In the genomic region with DNA sequence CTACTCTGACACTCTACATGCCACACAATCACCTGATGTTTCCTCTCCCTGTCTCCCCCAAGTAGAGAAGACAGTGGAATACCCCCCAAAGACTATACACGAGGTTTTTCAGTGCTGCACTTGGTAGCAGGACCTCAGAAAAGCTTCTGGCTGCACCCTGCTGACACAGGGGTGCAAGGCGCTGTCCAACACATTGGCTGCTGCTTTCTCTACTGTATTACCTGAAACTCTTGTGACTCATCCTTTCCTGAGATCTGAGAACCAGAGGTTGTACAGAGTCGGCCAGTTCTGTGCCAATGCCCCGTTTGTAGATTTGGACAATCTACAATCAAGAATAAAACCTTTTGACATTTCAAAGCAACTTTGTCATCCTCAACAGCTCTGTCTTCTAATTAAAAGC, we compare ENCODE assay signal across 25 mouse cellular contexts. TPM values are rescaled to one million over a fixed set of nuclear protein-coding genes. Genes with fewer than 3 reads are reported as not detected.
"Had no signal": no experiment of that assay in that cellular context is flagged by ENCODE, and none has a peak within 500 bp of the region (broad histone marks: within the 10 kb centered on the region; RNA-seq: fewer than 3 reads in every experiment).

No protein-coding gene starts in this region.

- H3K36me3 ChIP-seq: midbrain, embryonic 10.5 days; midbrain, embryonic 12.5 days; neural tube, embryonic 12.5 days had no signal

- H3K27ac ChIP-seq: midbrain, embryonic 10.5 days; midbrain, embryonic 12.5 days; neural tube, embryonic 12.5 days had no signal

- H3K4me3 ChIP-seq: midbrain, embryonic 10.5 days; midbrain, embryonic 12.5 days; neural tube, embryonic 12.5 days had no signal

- H3K9me3 ChIP-seq: midbrain, embryonic 10.5 days; midbrain, embryonic 12.5 days; neural tube, embryonic 12.5 days had no signal

- H3K4me1 ChIP-seq: midbrain, embryonic 10.5 days; midbrain, embryonic 12.5 days; neural tube, embryonic 12.5 days had no signal

- ATAC-seq: midbrain, embryonic 16.5 days had no signal

- DNase-seq: lung, adult 18-20 months; lung, embryonic 14.5 days; lung, postnatal 10 days; lung, postnatal 4 days; midbrain, embryonic 14.5 days; retina, postnatal 1 day; right cerebral cortex, adult 18-20 months; right cerebral cortex, postnatal 25 days; right cerebral cortex, postnatal 4 days; spleen, adult 18-20 months; thymus, adult 18-20 months; thymus, postnatal 25 days; thymus, postnatal 4 days had no signal

- H3K27me3 ChIP-seq: midbrain, embryonic 12.5 days; neural tube, embryonic 12.5 days had no signal

- H3K9ac ChIP-seq: lung, embryonic 14.5 days; midbrain, embryonic 12.5 days; neural tube, embryonic 12.5 days had no signal

- H3K4me2 ChIP-seq: lung, embryonic 14.5 days; midbrain, embryonic 12.5 days; neural tube, embryonic 12.5 days had no signal

RNA-seq across cellular contexts. Expression of a gene that starts 11.9 kb away (rescaled TPM):
- total RNA-seq: megakaryocyte, adult 5-6 weeks; megakaryocyte-erythroid progenitor cell, adult 5-6 weeks had no signal
- polyA plus RNA-seq: lung, embryonic 16.5 days; midbrain, embryonic 10.5 days; midbrain, embryonic 12.5 days; midbrain, embryonic 14.5 days; midbrain, embryonic 16.5 days; neural tube, embryonic 12.5 days; neural tube, embryonic 14.5 days; urinary bladder, adult 2 months had no signal

RNA-seq across cellular contexts. Expression of a gene that starts 19.9 kb away (rescaled TPM):
- total RNA-seq: megakaryocyte, adult 5-6 weeks; megakaryocyte-erythroid progenitor cell, adult 5-6 weeks had no signal
- polyA plus RNA-seq: liver, embryonic 16.5 days; lung, embryonic 14.5 days; lung, embryonic 16.5 days; midbrain, embryonic 10.5 days; midbrain, embryonic 12.5 days; midbrain, embryonic 14.5 days; midbrain, embryonic 16.5 days; neural tube, embryonic 12.5 days; neural tube, embryonic 14.5 days; stomach, embryonic 14.5 days had no signal

RNA-seq across cellular contexts. Expression of a gene that starts 32.9 kb away (rescaled TPM):
- total RNA-seq: megakaryocyte, adult 5-6 weeks; megakaryocyte-erythroid progenitor cell, adult 5-6 weeks had no signal

RNA-seq across cellular contexts. Expression of a gene that starts 40.4 kb away (rescaled TPM):
- polyA plus RNA-seq: small intestine, adult 2 months had no signal
